Mouse (Mus musculus): ENCODE results near the gene Spata9.

Spata9 gene

GRCm38 (mm10) chr13:75992169-75993028 is 25.4 kb downstream of the Spata9 start:
- DNase-seq (ENCODE audit: low spot score in 2 of 2) = peak in 1 of 2 experiments; percentile 6

GRCm38 (mm10) chr13:76003272-76003671 is 36.3 kb downstream of the Spata9 start:
- DNase-seq (ENCODE audit: low spot score in 2 of 2) = no peak

GRCm38 (mm10) chr13:76014511-76014910 is 47.6 kb downstream of the Spata9 start:
- no peak for DNase-seq (ENCODE audit: low spot score in 2 of 2)

GRCm38 (mm10) chr13:76017465-76017864 is 50.5 kb downstream of the Spata9 start:
- DNase-seq (ENCODE audit: low spot score in 2 of 2) = no peak

GRCm38 (mm10) chr13:76017974-76018843 is 51.3 kb downstream of the Spata9 start, which contains the start of gene Rfesd:
Gene Rfesd (minus strand): TSS chr13:76018719.
- peak; percentile 96 to 97 for DNase-seq (ENCODE audit: low spot score in 2 of 2)

GRCm38 (mm10) chr13:76018844-76019400 is 52.0 kb downstream of the Spata9 start:
- DNase-seq (ENCODE audit: low spot score in 2 of 2) = no peak

- no peak for DNase-seq (ENCODE audit: low spot score in 2 of 2)
These were observed 54.8 kb downstream of the Spata9 start for GRCm38 (mm10) chr13:76021782-76022181.

- no peak for DNase-seq (ENCODE audit: low spot score in 2 of 2)
These were observed 57.6 kb downstream of the Spata9 start for GRCm38 (mm10) chr13:76024588-76024987.

GRCm38 (mm10) chr13:76042455-76042854 is 75.5 kb downstream of the Spata9 start:
- DNase-seq (ENCODE audit: low spot score in 2 of 2) = no peak

- DNase-seq (ENCODE audit: low spot score in 2 of 2) = no peak
These were observed 78.0 kb downstream of the Spata9 start for GRCm38 (mm10) chr13:76044971-76045370.
